Mouse (Mus musculus): ENCODE measurements around the gene Ccdc34. TPM values are rescaled to one million over a fixed set of nuclear protein-coding genes. Genes with fewer than 3 reads are reported as not detected.
A peak's percentile ranks its signal among the peaks of the same experiment; 100 is the strongest.

The Ccdc34 gene
- polyA plus RNA-seq, 1 experiment from 2014 or later: 14.5 TPM

GRCm38 (mm10) chr2:110036265-110036664 lies 18.6 kb downstream of the Ccdc34 start:
- DNase-seq: no peak
- no peaks in the 10 kb centered on the region for H3K27me3 ChIP-seq (ENCODE audit: insufficient read depth, low read length)
- H3K4me2 ChIP-seq (ENCODE audit: low read depth, low read length): 0 out of 2 replicates have a peak overlapping the region, but pooled peaks have one; percentile 36
- 56% methylated on average over 4 of the region's 4 CpGs for WGBS (ENCODE audit: insufficient replicate concordance)
- H3K4me1 ChIP-seq (ENCODE audit: insufficient read depth): 0 out of 2 replicates have a peak, but pooled peaks cover 3% of the 10 kb centered on the region
- H3K9me3 ChIP-seq (ENCODE audit: low read length): no peaks in the 10 kb centered on the region
- no peak overlapping the region for H3K4me3 ChIP-seq (ENCODE audit: low read depth, low read length)
- peaks cover 4% of the 10 kb centered on the region for H3K36me3 ChIP-seq (replicated peaks; ENCODE audit: insufficient read depth, low read length)
- TF ChIP-seq CTCF (IDR thresholded peaks at IDR 0.05; ENCODE audit: low read depth) (no peak), EP300 (IDR thresholded peaks at IDR 0.05; ENCODE audit: low read depth) (no peak)
- no peak overlapping the region for H3K9ac ChIP-seq (replicated peaks)
- ATAC-seq: no peak
- H3K27ac ChIP-seq (ENCODE audit: low read depth): no peak overlapping the region

GRCm38 (mm10) chr2:110036665-110037064 lies 19.0 kb downstream of the Ccdc34 start:
- Histone ChIP-seq H3K27me3 (ENCODE audit: insufficient read depth, low read length) (no peaks in the 10 kb centered on the region), H3K4me1 (ENCODE audit: insufficient read depth) (0 out of 2 replicates have a peak, but pooled peaks cover 3% of the 10 kb centered on the region), H3K36me3 (replicated peaks; ENCODE audit: insufficient read depth, low read length) (peaks cover 4% of the 10 kb centered on the region), H3K9ac (replicated peaks) (0 out of 2 replicates have a peak overlapping the region, but pooled peaks have one; percentile 19), H3K4me3 (ENCODE audit: low read depth, low read length) (no peak overlapping the region), H3K9me3 (ENCODE audit: low read length) (no peaks in the 10 kb centered on the region), H3K4me2 (ENCODE audit: low read depth, low read length) (no peak overlapping the region), H3K27ac (ENCODE audit: low read depth) (no peak overlapping the region)
- ATAC-seq (no peak), DNase-seq (no peak)
- TF ChIP-seq CTCF (IDR thresholded peaks at IDR 0.05; ENCODE audit: low read depth) (no peak), EP300 (IDR thresholded peaks at IDR 0.05; ENCODE audit: low read depth) (no peak)
- 71% methylated on average over 4 of the region's 4 CpGs for WGBS (ENCODE audit: insufficient replicate concordance)

GRCm38 (mm10) chr2:110037221-110037620 lies 19.6 kb downstream of the Ccdc34 start:
- no peak overlapping the region for H3K4me3 ChIP-seq (ENCODE audit: low read depth, low read length)
- 0 out of 2 replicates have a peak, but pooled peaks cover 3% of the 10 kb centered on the region for H3K4me1 ChIP-seq (ENCODE audit: insufficient read depth)
- no peak overlapping the region for H3K4me2 ChIP-seq (ENCODE audit: low read depth, low read length)
- peaks cover 4% of the 10 kb centered on the region for H3K36me3 ChIP-seq (replicated peaks; ENCODE audit: insufficient read depth, low read length)
- ATAC-seq (no peak), DNase-seq (no peak)
- H3K9me3 ChIP-seq (ENCODE audit: low read length): no peaks in the 10 kb centered on the region
- 81% methylated on average over 2 of the region's 2 CpGs for WGBS (ENCODE audit: insufficient replicate concordance)
- no peak overlapping the region for H3K9ac ChIP-seq (replicated peaks)
- no peak for TF ChIP-seq EP300 (IDR thresholded peaks at IDR 0.05; ENCODE audit: low read depth)
- TF ChIP-seq CTCF (IDR thresholded peaks at IDR 0.05; ENCODE audit: low read depth): no peak
- H3K27me3 ChIP-seq (ENCODE audit: insufficient read depth, low read length): no peaks in the 10 kb centered on the region
- no peak overlapping the region for H3K27ac ChIP-seq (ENCODE audit: low read depth)

GRCm38 (mm10) chr2:110038341-110038740 lies 20.7 kb downstream of the Ccdc34 start:
- no peak overlapping the region for H3K4me3 ChIP-seq (ENCODE audit: low read depth, low read length)
- 90% methylated on average over 5 of the region's 5 CpGs for WGBS (ENCODE audit: insufficient replicate concordance)
- no peak overlapping the region for H3K4me2 ChIP-seq (ENCODE audit: low read depth, low read length)
- TF ChIP-seq CTCF (IDR thresholded peaks at IDR 0.05; ENCODE audit: low read depth) (no peak), EP300 (IDR thresholded peaks at IDR 0.05; ENCODE audit: low read depth) (no peak)
- 0 out of 2 replicates have a peak, but pooled peaks cover 3% of the 10 kb centered on the region for H3K4me1 ChIP-seq (ENCODE audit: insufficient read depth)
- H3K36me3 ChIP-seq (replicated peaks; ENCODE audit: insufficient read depth, low read length): peaks cover 7% of the 10 kb centered on the region
- no peak overlapping the region for H3K27ac ChIP-seq (ENCODE audit: low read depth)
- no peaks in the 10 kb centered on the region for H3K9me3 ChIP-seq (ENCODE audit: low read length)
- H3K27me3 ChIP-seq (ENCODE audit: insufficient read depth, low read length): no peaks in the 10 kb centered on the region
- no peak for DNase-seq
- no peak for ATAC-seq
- H3K9ac ChIP-seq (replicated peaks): no peak overlapping the region

GRCm38 (mm10) chr2:110042861-110043760 lies 25.5 kb downstream of the Ccdc34 start:
- Histone ChIP-seq H3K36me3 (replicated peaks; ENCODE audit: insufficient read depth, low read length) (peaks cover 3% of the 10 kb centered on the region), H3K27me3 (ENCODE audit: insufficient read depth, low read length) (no peaks in the 10 kb centered on the region), H3K27ac (ENCODE audit: low read depth) (no peak overlapping the region), H3K9me3 (ENCODE audit: low read length) (no peaks in the 10 kb centered on the region), H3K4me2 (ENCODE audit: low read depth, low read length) (no peak overlapping the region), H3K4me3 (ENCODE audit: low read depth, low read length) (no peak overlapping the region), H3K4me1 (ENCODE audit: insufficient read depth) (no peaks in the 10 kb centered on the region), H3K9ac (replicated peaks) (no peak overlapping the region)
- ATAC-seq (no peak), DNase-seq (no peak)
- TF ChIP-seq CTCF (IDR thresholded peaks at IDR 0.05; ENCODE audit: low read depth): no peak
- TF ChIP-seq EP300 (IDR thresholded peaks at IDR 0.05; ENCODE audit: low read depth): no peak
- WGBS (ENCODE audit: insufficient replicate concordance): 84% methylated on average over 5 of the region's 5 CpGs

GRCm38 (mm10) chr2:110058424-110058823 lies 40.8 kb downstream of the Ccdc34 start:
- no peaks in the 10 kb centered on the region for H3K9me3 ChIP-seq (ENCODE audit: low read length)
- no peak overlapping the region for H3K27ac ChIP-seq (ENCODE audit: low read depth)
- 76% methylated on average over 4 of the region's 4 CpGs for WGBS (ENCODE audit: insufficient replicate concordance)
- no peak overlapping the region for H3K4me3 ChIP-seq (ENCODE audit: low read depth, low read length)
- H3K27me3 ChIP-seq (ENCODE audit: insufficient read depth, low read length): no peaks in the 10 kb centered on the region
- ATAC-seq (no peak), DNase-seq (no peak)
- TF ChIP-seq CTCF (IDR thresholded peaks at IDR 0.05; ENCODE audit: low read depth) (no peak), EP300 (IDR thresholded peaks at IDR 0.05; ENCODE audit: low read depth) (no peak)
- no peak overlapping the region for H3K9ac ChIP-seq (replicated peaks)
- H3K4me2 ChIP-seq (ENCODE audit: low read depth, low read length): no peak overlapping the region
- H3K36me3 ChIP-seq (replicated peaks; ENCODE audit: insufficient read depth, low read length): no peaks in the 10 kb centered on the region
- no peaks in the 10 kb centered on the region for H3K4me1 ChIP-seq (ENCODE audit: insufficient read depth)
